Mouse (Mus musculus) activated CD4-positive, CD25-positive, alpha-beta regulatory T cell, adult 4 months (primary cell): ENCODE measurements at regions not wholly inside any gene's neighbourhood (a gene's known extent, or its start where the extent isn't known, plus 50 kb on each side); places are given as distances from the start of the nearest gene placed in this dataset.
"Not testable (repeated sequence)": the region's sequence is repeated elsewhere in the genome, so short reads cannot be mapped to it uniquely, and the experiment has no call there.

Experiments
- ATAC-seq: one replicate; pipeline ENCODE4 v1.8.0; 2017

- no peak for ATAC-seq
Observed at GRCm38 (mm10) chr13:74969244-74969643, 120.4 kb upstream of the Pcsk1 start.

- ATAC-seq: no peak
Observed at GRCm38 (mm10) chr13:74955876-74956275, 133.8 kb upstream of the Pcsk1 start.

GRCm38 (mm10) chr13:74913655-74914054, 105.0 kb upstream of the Cast start:
- not testable (repeated sequence) for ATAC-seq

GRCm38 (mm10) chr13:74903213-74904055, 94.8 kb upstream of the Cast start:
- no peak for ATAC-seq

GRCm38 (mm10) chr13:74889859-74890469, 81.4 kb upstream of the Cast start:
- peak; percentile 72 for ATAC-seq

- ATAC-seq: no peak
Observed at GRCm38 (mm10) chr13:74867720-74868119, 59.1 kb upstream of the Cast start.

GRCm38 (mm10) chr13:74864000-74864399, 55.4 kb upstream of the Cast start:
- no peak for ATAC-seq

- peak; percentile 69 for ATAC-seq
Observed at GRCm38 (mm10) chr13:74861373-74861970, 52.9 kb upstream of the Cast start.
